Mouse (Mus musculus): Measurements from ENCODE around the gene Asgr1. TPM values are rescaled to one million over a fixed set of nuclear protein-coding genes. Genes with fewer than 3 reads are reported as not detected.

Asgr1 gene
- polyA plus RNA-seq, 1 experiment from 2014 or later, result not detected

GRCm38 (mm10) chr11:70091986-70092783, 38.3 kb downstream of the Asgr1 start, which contains the start of gene Asgr2:
Asgr2 (plus strand) TSS chr11:70092644.
- POLR2A ChIA-PET, result interaction anchor here (1.3 kb wide), 1 partner anchor 10 kb away, joined by 3 read pairs; no protein-coding TSS in a partner anchor
- no peak for DNase-seq (ENCODE audit: low read depth, low spot score)
- TF ChIP-seq CTCF (IDR thresholded peaks at IDR 0.05), result no peak
- peaks cover 35% of the 10 kb centered on the region for H3K27me3 ChIP-seq
- ATAC-seq, result no peak
- in situ Hi-C loops (cut with MboI; ENCODE audit: low pct_unique_long_range_greater_than_20kb), result no loop called here
- CTCF ChIA-PET, result no interaction called here

- ChIA-PET POLR2A (no interaction called here), CTCF (no interaction called here)
- DNase-seq (ENCODE audit: low read depth, low spot score) (no peak), ATAC-seq (no peak)
- no peak for TF ChIP-seq CTCF (IDR thresholded peaks at IDR 0.05)
- H3K27me3 ChIP-seq, result peaks cover 52% of the 10 kb centered on the region
- in situ Hi-C loops (cut with MboI; ENCODE audit: low pct_unique_long_range_greater_than_20kb), result no loop called here
Observed at GRCm38 (mm10) chr11:70097396-70097795, 43.5 kb downstream of the Asgr1 start.

GRCm38 (mm10) chr11:70099102-70099501, 45.2 kb downstream of the Asgr1 start:
- peaks cover 55% of the 10 kb centered on the region for H3K27me3 ChIP-seq
- no peak for TF ChIP-seq CTCF (IDR thresholded peaks at IDR 0.05)
- CTCF ChIA-PET, result no interaction called here
- in situ Hi-C loops (cut with MboI; ENCODE audit: low pct_unique_long_range_greater_than_20kb), result no loop called here
- DNase-seq (ENCODE audit: low read depth, low spot score) (no peak), ATAC-seq (no peak)
- POLR2A ChIA-PET, result no interaction called here

GRCm38 (mm10) chr11:70099809-70100208, 45.9 kb downstream of the Asgr1 start:
- ATAC-seq, result no peak
- peaks cover 62% of the 10 kb centered on the region for H3K27me3 ChIP-seq
- POLR2A ChIA-PET, result no interaction called here
- no peak for DNase-seq (ENCODE audit: low read depth, low spot score)
- CTCF ChIA-PET, result no interaction called here
- in situ Hi-C loops (cut with MboI; ENCODE audit: low pct_unique_long_range_greater_than_20kb), result loop anchor here (5.0 kb wide), 1 partner anchor 38 kb away; no protein-coding TSS in a partner anchor
- no peak for TF ChIP-seq CTCF (IDR thresholded peaks at IDR 0.05)

GRCm38 (mm10) chr11:70103701-70104315, 49.9 kb downstream of the Asgr1 start:
- peaks cover 42% of the 10 kb centered on the region for H3K27me3 ChIP-seq
- no peak for TF ChIP-seq CTCF (IDR thresholded peaks at IDR 0.05)
- DNase-seq (ENCODE audit: low read depth, low spot score), result no peak
- in situ Hi-C loops (cut with MboI; ENCODE audit: low pct_unique_long_range_greater_than_20kb), result loop anchor here (5.0 kb wide), 1 partner anchor 42 kb away; no protein-coding TSS in a partner anchor
- CTCF ChIA-PET, result no interaction called here
- POLR2A ChIA-PET, result no interaction called here
- ATAC-seq, result no peak

GRCm38 (mm10) chr11:70107085-70107484, 53.2 kb downstream of the Asgr1 start:
- ChIA-PET POLR2A (interaction anchor here (0.8 kb wide), 1 partner anchor 10 kb away, joined by 3 read pairs; no protein-coding TSS in a partner anchor), CTCF (interaction anchor here (1.3 kb wide), 1 partner anchor 32 kb away, joined by 3 read pairs; no protein-coding TSS in a partner anchor)
- ATAC-seq (no peak), DNase-seq (ENCODE audit: low read depth, low spot score) (no peak)
- peaks cover 25% of the 10 kb centered on the region for H3K27me3 ChIP-seq
- no peak for TF ChIP-seq CTCF (IDR thresholded peaks at IDR 0.05)
- in situ Hi-C loops (cut with MboI; ENCODE audit: low pct_unique_long_range_greater_than_20kb), result no loop called here

Other genes with a start within 250 kb of the Asgr1 start
- gene Tmem102, start 248.5 kb upstream of the Asgr1 start, polyA plus RNA-seq (2021), result 1.1 TPM
- not detected for gene Gm39566, start 238.8 kb upstream of the Asgr1 start, polyA plus RNA-seq (2021)
- not detected for gene Spem2, start 235.6 kb upstream of the Asgr1 start, polyA plus RNA-seq (2021)
- 0.09 TPM for gene Spem1, start 231.9 kb upstream of the Asgr1 start, polyA plus RNA-seq (2021)
- gene Nlgn2, start 216.3 kb upstream of the Asgr1 start, polyA plus RNA-seq (2021), result 35.0 TPM
- gene Tmem256, start 215.6 kb upstream of the Asgr1 start, polyA plus RNA-seq (2021), result 158 TPM
- 82.9 TPM for gene Plscr3, start 207.7 kb upstream of the Asgr1 start, polyA plus RNA-seq (2021)
- gene Tnk1, start 195.4 kb upstream of the Asgr1 start, polyA plus RNA-seq (2021), result not detected
- gene Tmem95, start 176.1 kb upstream of the Asgr1 start, polyA plus RNA-seq (2021), result 0.12 TPM
- gene Kctd11, start 172.7 kb upstream of the Asgr1 start, polyA plus RNA-seq (2021), result 8.4 TPM
- 0.40 TPM for gene Acap1, start 158.5 kb upstream of the Asgr1 start, polyA plus RNA-seq (2021)
- gene 2810408A11Rik, start 153.1 kb upstream of the Asgr1 start, polyA plus RNA-seq (2021), result 3.6 TPM
- gene Neurl4, start 153.0 kb upstream of the Asgr1 start, polyA plus RNA-seq (2021), result 53.3 TPM
- 55.6 TPM for gene Gps2, start 140.2 kb upstream of the Asgr1 start, polyA plus RNA-seq (2021)
- 768 TPM for gene Eif5a, start 132.1 kb upstream of the Asgr1 start, polyA plus RNA-seq (2021)
- gene Ybx2, start 118.3 kb upstream of the Asgr1 start, polyA plus RNA-seq (2021), result 2.4 TPM
- 0.13 TPM for gene Slc2a4, start 105.9 kb upstream of the Asgr1 start, polyA plus RNA-seq (2021)
- gene Cldn7, start 89.3 kb upstream of the Asgr1 start, polyA plus RNA-seq (2021), result not detected
- 174 TPM for gene Ctdnep1, start 72.9 kb upstream of the Asgr1 start, polyA plus RNA-seq (2021)
- 76.4 TPM for gene Elp5, start 71.6 kb upstream of the Asgr1 start, polyA plus RNA-seq (2021)
- gene Gabarap, start 62.9 kb upstream of the Asgr1 start, polyA plus RNA-seq (2021), result 528 TPM
- 76.1 TPM for gene Phf23, start 58.3 kb upstream of the Asgr1 start, polyA plus RNA-seq (2021)
- 41.6 TPM for gene Dvl2, start 53.5 kb upstream of the Asgr1 start, polyA plus RNA-seq (2021)
- 234 TPM for gene Acadvl, start 38.7 kb upstream of the Asgr1 start, polyA plus RNA-seq (2021)
- 48.1 TPM for gene Dlg4, start 37.1 kb upstream of the Asgr1 start, polyA plus RNA-seq (2021)
- not detected for gene Asgr2, start 38.6 kb downstream of the Asgr1 start, polyA plus RNA-seq (2021)
- not detected for gene Mgl2, start 76.2 kb downstream of the Asgr1 start, polyA plus RNA-seq (2021)
- not detected for gene Clec10a, start 102.1 kb downstream of the Asgr1 start, polyA plus RNA-seq (2021)
- 1.9 TPM for gene Slc16a11, start 158.7 kb downstream of the Asgr1 start, polyA plus RNA-seq (2021)
- gene Slc16a13, start 167.0 kb downstream of the Asgr1 start, polyA plus RNA-seq (2021), result 12.2 TPM
- not detected for gene Bcl6b, start 175.7 kb downstream of the Asgr1 start, polyA plus RNA-seq (2021)
- 50.1 TPM for gene 0610010K14Rik, start 183.8 kb downstream of the Asgr1 start, polyA plus RNA-seq (2021)
- gene Gm21988, start 185.7 kb downstream of the Asgr1 start, polyA plus RNA-seq (2021), result 4.3 TPM
- 145 TPM for gene Rnasek, start 185.8 kb downstream of the Asgr1 start, polyA plus RNA-seq (2021)
- 0.03 TPM for gene Alox12, start 201.3 kb downstream of the Asgr1 start, polyA plus RNA-seq (2021)

Measured in Patski (cell line).